Mouse (Mus musculus) G1E (cell line): ENCODE measurements around the gene Matn4.

Source experiments
- CTCF ChIP-seq: IDR thresholded peaks from 2 replicates; pipeline ENCODE4 v1.5.1; 2012; ENCODE audit warnings: low read depth, low read length, inconsistent platforms, mixed read lengths
- GATA2 ChIP-seq: IDR thresholded peaks from 2 replicates; pipeline ENCODE4 v1.6.1; 2012; ENCODE audit warnings: low read depth, low read length, inconsistent platforms, borderline replicate concordance

DNA sequence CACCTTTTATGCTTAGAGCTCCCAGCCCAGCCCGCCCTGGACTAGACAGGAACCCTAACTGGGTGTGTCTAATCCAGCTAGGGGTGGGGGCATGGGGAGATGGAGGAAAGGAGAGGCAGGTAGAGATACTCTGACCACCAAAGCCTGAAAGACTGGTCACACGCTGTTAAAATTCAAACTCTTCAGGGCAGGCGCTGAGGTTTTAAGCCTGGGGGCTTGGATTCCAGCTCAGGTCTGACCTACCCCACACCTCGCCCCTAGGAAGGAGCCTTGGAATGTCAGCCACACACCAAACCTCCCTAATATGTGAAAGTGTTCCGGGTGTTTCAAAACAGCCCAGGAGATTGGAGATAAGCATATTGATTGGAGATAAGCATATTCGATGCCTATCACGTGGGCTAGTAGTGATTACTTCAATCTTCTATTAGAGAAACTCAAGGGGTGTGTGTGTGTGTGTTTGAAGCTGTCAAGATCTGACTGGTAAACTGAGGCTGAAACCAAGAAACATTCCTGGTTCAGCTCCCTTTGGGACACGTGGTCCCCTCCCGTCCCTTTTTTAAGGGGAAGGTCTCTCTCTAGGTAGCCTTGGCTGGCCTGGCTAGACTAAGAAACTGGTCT, 28.4 kb upstream of the Matn4 start:
- no peak for TF ChIP-seq CTCF
- no peak for TF ChIP-seq GATA2
